Mouse (Mus musculus) heart, adult 2 months (tissue): ENCODE results near the gene Mblac2. TPM values are rescaled to one million over a fixed set of nuclear protein-coding genes. Genes with fewer than 3 reads are reported as not detected.

Experiments
- DNase-seq, 2 experiments: peaks; one replicate each; pipeline ENCODE4 v3.0.0; 2021
- H3K27ac ChIP-seq: fragments of 200-600 bp; 2 replicates; pipeline ENCODE4 v1.8.1; 2022
- H3K27me3 ChIP-seq: fragments of 200-500 bp; 2 replicates; pipeline ENCODE4 v1.6.1; 2012; ENCODE audit warnings: mild to moderate bottlenecking, low read length, inconsistent platforms, mixed read lengths; ENCODE audit not compliant: control insufficient read depth, insufficient read depth
- H3K36me3 ChIP-seq: fragments of 200-500 bp; 2 replicates; pipeline ENCODE4 v1.6.1; 2012; ENCODE audit warnings: low read length, inconsistent platforms; ENCODE audit not compliant: control insufficient read depth, insufficient read depth
- H3K4me1 ChIP-seq: fragments of 200-500 bp; 2 replicates; pipeline ENCODE4 v1.6.1; 2011; ENCODE audit warnings: low read length; ENCODE audit not compliant: control insufficient read depth, insufficient read depth
- H3K4me3 ChIP-seq: fragments of 200-600 bp; 2 replicates; pipeline ENCODE4 v1.8.1; 2022
- H3K79me2 ChIP-seq: fragments of 200-500 bp; replicated peaks from 2 replicates; pipeline ENCODE4 v1.6.1; 2012; ENCODE audit warnings: mild to moderate bottlenecking, inconsistent platforms, low read length, moderate library complexity, mixed read lengths; ENCODE audit not compliant: control insufficient read depth, insufficient read depth
- H3K9ac ChIP-seq: fragments of 200-500 bp; 2 replicates; pipeline ENCODE4 v1.6.1; 2012; ENCODE audit warnings: low read depth, mild to moderate bottlenecking, control low read depth, inconsistent platforms, low read length, mixed read lengths
- CTCF ChIP-seq: fragments of 200-600 bp; IDR thresholded peaks from 2 replicates; pipeline ENCODE4 v1.8.1; 2022; ENCODE audit warnings: antibody characterized with exemption, mild to moderate bottlenecking, moderate library complexity
- EP300 ChIP-seq: fragments of 200-500 bp; IDR thresholded peaks from 2 replicates; pipeline ENCODE4 v1.6.1; 2011; ENCODE audit warnings: low read depth, low read length, control low read depth; ENCODE audit not compliant: insufficient read depth
- POLR2A ChIP-seq: fragments of 200-500 bp; IDR thresholded peaks from 2 replicates; pipeline ENCODE4 v1.6.1; 2011; ENCODE audit warnings: mild to moderate bottlenecking, low read depth, low read length, control low read depth; ENCODE audit not compliant: insufficient read depth
- WGBS: fragments of 180-500 bp; shearing (Covaris S2); methylation state at CpG from one replicate; pipeline ENCODE4 v1.1.7; 2018; 5-methylcytosine and 5-hydroxymethylcytosine counted together
- intact Hi-C: fragments of 180-260 bp; cut with DNase I; formaldehyde crosslinking; loops from one replicate; pipeline ENCODE4 v1.15.1; 2025
- long read RNA-seq: library from polyadenylated mRNA; stranded (forward); transcript quantifications from one replicate; pipeline ENCODE4 v2.0.0, GENCODE M21; 2021
- polyA plus RNA-seq: library from polyadenylated mRNA; depleted of rRNA; stranded (reverse); fragments of >200 nt; gene quantifications from 2 replicates; pipeline ENCODE4 v1.2.3, GENCODE M21; 2012; rRNA removed
- total RNA-seq, 2 experiments: library from RNA; stranded (reverse); gene quantifications; 2 replicates each; pipeline ENCODE4 v1.2.3; 2021

The Mblac2 gene
- total RNA-seq: 1 to 10 TPM; 5.1 to 5.9 TPM
- 2.5 and 4.7 TPM in 2 replicates for polyA plus RNA-seq
- long read RNA-seq, transcript Mblac2-201 (2 exons, 3,957 nt): major isoform, 5 of 6 reads
- long read RNA-seq, partial matches to known transcripts: 0 of 6 reads
- long read RNA-seq, other reads (novel, unspliced or antisense): 1 of 6 reads

DNA sequence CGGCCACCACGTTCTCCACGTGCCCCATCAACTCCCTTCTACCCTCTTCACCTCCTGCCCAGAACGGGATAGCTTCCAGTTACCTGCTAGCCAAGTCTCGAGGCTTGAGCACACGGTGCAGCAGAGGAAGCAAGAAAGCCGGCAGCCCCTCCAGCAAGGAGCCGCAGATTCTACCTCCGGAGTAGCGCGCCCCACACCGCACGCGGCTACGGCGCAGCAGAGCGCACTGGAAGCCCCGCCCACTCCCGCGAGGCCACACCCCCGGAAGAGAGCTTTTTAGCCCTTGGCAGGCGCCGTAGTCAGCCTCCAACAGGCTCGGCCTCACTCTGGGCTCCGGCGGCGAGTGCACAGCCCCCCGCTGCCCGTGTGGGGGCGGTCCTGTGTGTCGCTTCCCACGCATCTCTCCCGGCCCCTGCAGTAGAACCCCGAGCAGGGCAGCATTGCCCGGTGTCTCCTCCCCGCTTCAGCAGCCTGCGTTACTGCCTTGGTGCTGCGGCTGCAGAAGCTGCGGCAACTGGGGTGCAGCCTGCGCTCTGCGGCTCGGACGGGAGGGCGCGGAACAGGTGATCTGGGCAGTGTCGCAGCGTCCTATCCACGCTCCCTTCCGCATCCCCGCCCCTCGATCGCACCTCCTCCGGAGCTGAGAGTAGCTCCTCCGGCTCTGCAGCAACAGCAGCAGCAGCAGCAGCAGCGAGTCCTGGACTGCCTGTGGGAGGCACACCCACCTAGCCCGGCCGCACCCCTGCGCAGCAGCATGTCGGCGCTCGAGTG is at the start of gene Mblac2, which contains the start of gene Polr3g:
Gene Mblac2, plus strand, starts transcription at position 567 of the 771 bp plus-strand sequence.
Gene Polr3g, minus strand, starts transcription at position 239 of the 771 bp plus-strand sequence.
- no peaks in the 10 kb centered on the region for H3K36me3 ChIP-seq
- TF ChIP-seq POLR2A (peak; percentile 38; the same call in 1 of the 2 replicates), EP300 (no peak), CTCF (peak; percentile 49)
- H3K9ac ChIP-seq: peak within 1 kb of the TSS; percentile 71
- H3K79me2 ChIP-seq: no peaks in the 10 kb centered on the region
- peak within 1 kb of the TSS; percentile 86 for H3K27ac ChIP-seq
- H3K4me1 ChIP-seq: no peaks in the 10 kb centered on the region; the same call in 1 of the 2 replicates
- peak within 1 kb of the TSS; percentile 94 for H3K4me3 ChIP-seq
- intact Hi-C loops: loop anchor here (5.0 kb wide), 2 partner anchors 54 to 71 kb away; partner anchors contain the start of genes Cetn3 and Lysmd3
- under 1% methylated on average over 61 of the region's 61 CpGs for WGBS
- H3K27me3 ChIP-seq: no peaks in the 10 kb centered on the region
- peak; percentile 96 to 98 for DNase-seq

DNA sequence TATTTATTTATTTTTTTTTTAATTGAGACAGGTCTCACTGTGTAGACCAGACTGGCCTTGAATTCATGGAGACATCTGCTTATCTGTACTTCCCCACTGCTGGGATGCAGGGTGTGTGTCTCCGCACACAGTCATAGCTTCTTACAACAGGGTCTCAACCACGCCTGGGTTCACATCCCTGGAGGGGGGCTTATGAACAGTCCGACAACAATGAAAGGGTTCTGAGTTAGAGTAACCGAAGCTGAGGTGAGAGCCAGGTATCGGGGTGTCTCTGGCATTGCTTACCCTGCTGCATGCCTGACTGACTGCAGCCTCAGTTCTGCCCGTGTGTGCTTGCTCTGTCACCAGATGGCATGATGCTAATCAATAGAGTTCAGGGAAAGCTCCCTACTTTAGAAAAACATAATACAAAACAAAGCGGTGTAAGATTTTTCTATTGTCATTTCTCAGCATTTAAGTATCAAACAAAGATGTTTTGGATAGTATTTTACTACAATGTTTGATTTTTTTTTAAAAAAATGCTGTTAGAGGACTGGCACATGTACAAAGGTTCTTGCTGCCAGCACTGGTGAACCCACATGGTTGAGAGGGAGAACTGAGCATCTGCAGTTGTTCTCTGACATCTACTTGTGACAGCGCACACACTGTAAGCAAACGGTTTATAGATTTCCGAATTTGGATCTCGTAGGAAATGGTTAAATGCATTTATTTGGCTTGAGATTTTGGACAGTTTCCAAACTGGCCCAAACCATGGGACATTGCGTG is 47.4 kb upstream of the Mblac2 start:
- Histone ChIP-seq H3K4me3 (no peak overlapping the region), H3K27ac (no peak overlapping the region), H3K27me3 (no peaks in the 10 kb centered on the region), H3K36me3 (peaks cover 5% of the 10 kb centered on the region), H3K4me1 (peaks cover 6% of the 10 kb centered on the region), H3K9ac (no peak overlapping the region), H3K79me2 (peaks cover 5% of the 10 kb centered on the region)
- 80% methylated on average over 12 of the region's 12 CpGs for WGBS
- DNase-seq: no peak
- no peak for TF ChIP-seq POLR2A
- TF ChIP-seq EP300: no peak
- TF ChIP-seq CTCF: no peak
- intact Hi-C loops: no loop called here

DNA sequence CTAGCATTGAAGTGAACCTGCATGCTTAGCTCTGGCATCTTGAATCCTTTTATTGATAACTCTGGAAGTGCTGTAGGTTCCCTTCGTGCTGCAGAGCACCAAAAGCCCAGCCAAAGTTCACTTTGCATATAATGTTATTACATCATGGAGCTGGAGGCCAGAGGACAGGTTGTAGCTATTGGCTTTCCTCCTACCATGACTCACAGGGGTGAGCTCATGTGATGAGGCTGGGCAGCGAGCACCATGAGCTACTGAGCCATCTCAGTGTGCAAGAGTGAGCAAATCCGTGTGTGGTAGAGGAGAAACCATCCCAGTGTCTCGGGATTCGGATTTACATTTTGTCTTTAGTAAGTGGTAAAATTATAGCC is 46.8 kb upstream of the Mblac2 start:
- intact Hi-C loops: no loop called here
- WGBS: 69% methylated on average over 5 of the region's 5 CpGs
- no peak overlapping the region for H3K4me3 ChIP-seq
- no peak for TF ChIP-seq POLR2A
- no peak for TF ChIP-seq CTCF
- no peak for TF ChIP-seq EP300
- peaks cover 5% of the 10 kb centered on the region for H3K4me1 ChIP-seq
- DNase-seq: no peak
- H3K79me2 ChIP-seq: peaks cover 5% of the 10 kb centered on the region
- no peaks in the 10 kb centered on the region for H3K27me3 ChIP-seq
- H3K9ac ChIP-seq: no peak overlapping the region
- peaks cover 5% of the 10 kb centered on the region for H3K36me3 ChIP-seq
- H3K27ac ChIP-seq: no peak overlapping the region

DNA sequence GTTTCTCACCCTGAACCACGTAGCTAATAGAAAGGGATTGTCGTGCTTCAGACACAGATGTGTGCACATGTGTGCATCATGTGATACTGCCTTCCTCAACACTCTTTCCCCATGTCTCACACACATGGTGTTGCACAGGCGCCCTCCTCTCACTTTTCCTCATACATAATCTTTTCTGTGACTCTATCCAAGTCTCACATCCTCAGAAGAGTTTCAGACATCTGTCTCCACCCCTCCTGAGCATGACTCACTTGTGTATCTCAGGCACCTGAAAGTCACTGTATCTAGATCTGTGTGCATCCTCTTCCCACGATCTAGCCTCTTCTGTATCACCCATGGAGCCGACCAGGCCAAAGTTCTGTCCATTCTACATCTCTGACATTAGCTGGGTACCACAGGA is 43.4 kb upstream of the Mblac2 start:
- TF ChIP-seq EP300: no peak
- TF ChIP-seq CTCF: no peak
- no peak for TF ChIP-seq POLR2A
- Histone ChIP-seq H3K4me1 (peaks cover 3% of the 10 kb centered on the region), H3K9ac (no peak overlapping the region), H3K79me2 (peaks cover 5% of the 10 kb centered on the region; the same call in 1 of the 2 replicates), H3K4me3 (no peak overlapping the region), H3K27ac (no peak overlapping the region), H3K36me3 (peaks cover 4% of the 10 kb centered on the region), H3K27me3 (no peaks in the 10 kb centered on the region)
- intact Hi-C loops: no loop called here
- 79% methylated on average over 5 of the region's 5 CpGs for WGBS
- no peak for DNase-seq

DNA sequence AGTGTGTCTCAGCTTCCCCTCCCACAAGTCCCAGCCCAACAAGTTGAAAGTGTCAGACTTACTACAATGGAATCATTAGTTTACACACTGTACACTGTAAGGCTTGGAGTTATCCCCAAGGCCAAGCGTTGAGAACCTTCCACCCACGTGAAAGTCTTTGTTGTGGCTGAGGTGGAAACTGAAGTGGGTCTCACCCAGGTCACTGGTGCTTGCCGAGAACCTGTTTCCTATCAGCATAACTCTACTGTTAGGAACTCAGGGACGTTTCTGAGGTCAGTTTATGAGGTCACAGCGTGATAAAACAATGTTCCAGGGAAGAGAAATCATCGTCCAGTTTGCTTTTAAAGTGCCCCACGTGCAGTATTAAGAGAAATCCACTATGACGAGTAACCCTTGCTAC is 35.8 kb upstream of the Mblac2 start:
- Histone ChIP-seq H3K9ac (no peak overlapping the region), H3K27me3 (no peaks in the 10 kb centered on the region), H3K4me3 (no peak overlapping the region), H3K36me3 (no peaks in the 10 kb centered on the region; the same call in 1 of the 2 replicates), H3K4me1 (no peaks in the 10 kb centered on the region), H3K79me2 (no peaks in the 10 kb centered on the region), H3K27ac (no peak overlapping the region)
- WGBS: 73% methylated on average over 8 of the region's 8 CpGs
- no peak for TF ChIP-seq EP300
- no peak for TF ChIP-seq CTCF
- TF ChIP-seq POLR2A: no peak
- DNase-seq: no peak
- intact Hi-C loops: no loop called here
